21 mouse cellular contexts compared by ENCODE assay signal in the genomic region with DNA sequence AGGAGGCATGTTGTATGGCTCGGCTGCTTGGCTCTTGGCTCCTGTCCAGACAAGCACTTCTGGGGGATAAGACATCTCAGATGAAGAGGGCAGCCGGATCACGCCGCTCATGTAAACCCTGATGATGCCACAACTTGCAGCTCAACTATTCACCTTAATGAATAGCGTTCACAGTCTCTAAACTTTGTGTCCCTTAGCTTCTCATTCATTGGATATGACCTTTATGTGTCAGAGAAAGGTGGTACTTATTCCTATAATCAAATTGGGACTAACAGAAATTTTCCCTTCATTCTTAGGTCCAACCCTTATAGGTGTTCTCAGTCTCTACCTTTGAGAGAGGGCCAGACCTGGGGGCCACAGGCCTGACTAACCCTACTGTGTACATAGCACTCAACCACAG. TPM values are rescaled to one million over a fixed set of nuclear protein-coding genes. Genes with fewer than 3 reads are reported as not detected.
"Had no signal": no experiment of that assay in that cellular context is flagged by ENCODE, and none has a peak within 500 bp of the region (broad histone marks: within the 10 kb centered on the region; RNA-seq: fewer than 3 reads in every experiment).

A gene (minus strand): TSS at position 101 of the 400 bp plus-strand sequence.

- DNase-seq: retina, postnatal 1 day; right cerebral cortex, adult 18-20 months; right cerebral cortex, postnatal 14 days; right cerebral cortex, postnatal 25 days; right cerebral cortex, postnatal 4 days; spleen, adult 18-20 months; thymus, adult 18-20 months; thymus, adult 2 months; thymus, postnatal 14 days; thymus, postnatal 25 days; thymus, postnatal 36 days; thymus, postnatal 4 days had no signal

RNA-seq across cellular contexts. Expression of the gene that starts here (rescaled TPM):
- total RNA-seq: neutrophil, adult 5-6 weeks had no signal
- polyA plus RNA-seq: neural tube, embryonic 13.5 days; neural tube, embryonic 14.5 days; neural tube, embryonic 15.5 days; spleen, adult 2 months; stomach, embryonic 14.5 days; stomach, embryonic 15.5 days; stomach, embryonic 16.5 days; stomach, postnatal 0 days had no signal
